Mouse (Mus musculus): ENCODE data around the gene Fam185a. TPM values are rescaled to one million over a fixed set of nuclear protein-coding genes. Genes with fewer than 3 reads are reported as not detected.

Gene Fam185a
- polyA plus RNA-seq, 1 experiment from 2014 or later = 10.2 TPM

GRCm38 (mm10) chr5:21492213-21492612 lies 67.5 kb downstream of the Fam185a start:
- peak; percentile 81 for ATAC-seq
- ChIA-PET CTCF (interaction anchor here (0.8 to 3.0 kb wide), 3 partner anchors 10 to 58 kb away, joined by 3 to 12 read pairs (median 3); no protein-coding TSS in a partner anchor), POLR2A (no interaction called here)
- TF ChIP-seq CTCF (IDR thresholded peaks at IDR 0.05) = peak; percentile 38
- in situ Hi-C loops (cut with MboI; ENCODE audit: low pct_unique_long_range_greater_than_20kb) = loop anchor here (25.0 kb wide), 1 partner anchor 1945 kb away; the partner anchor contains the start of gene Kmt2e
- DNase-seq (ENCODE audit: low read depth, low spot score) = peak; percentile 90
- H3K27me3 ChIP-seq = no peaks in the 10 kb centered on the region

- peak; percentile 85 for DNase-seq (ENCODE audit: low read depth, low spot score)
- no peak for TF ChIP-seq CTCF (IDR thresholded peaks at IDR 0.05)
- CTCF ChIA-PET = interaction anchor here (0.9 to 3.0 kb wide), 4 partner anchors 11 to 92 kb away, joined by 3 to 12 read pairs (median 4); no protein-coding TSS in a partner anchor
- in situ Hi-C loops (cut with MboI; ENCODE audit: low pct_unique_long_range_greater_than_20kb) = loop anchor here (25.0 kb wide), 1 partner anchor 1944 kb away; the partner anchor contains the start of gene Kmt2e
- POLR2A ChIA-PET = no interaction called here
- ATAC-seq = peak; percentile 70
- H3K27me3 ChIP-seq = no peaks in the 10 kb centered on the region
These were observed 68.7 kb downstream of the Fam185a start for GRCm38 (mm10) chr5:21493294-21493999.

- CTCF ChIA-PET = interaction anchor here (0.5 kb wide), 1 partner anchor 50 kb away, joined by 3 read pairs; no protein-coding TSS in a partner anchor
- ATAC-seq (no peak), DNase-seq (ENCODE audit: low read depth, low spot score) (no peak)
- in situ Hi-C loops (cut with MboI; ENCODE audit: low pct_unique_long_range_greater_than_20kb) = loop anchor here (5.0 to 25.0 kb wide), 2 partner anchors 93 to 1943 kb away; partner anchors contain the start of gene Kmt2e
- POLR2A ChIA-PET = no interaction called here
- TF ChIP-seq CTCF (IDR thresholded peaks at IDR 0.05) = no peak
- H3K27me3 ChIP-seq = no peaks in the 10 kb centered on the region
These were observed 70.0 kb downstream of the Fam185a start for GRCm38 (mm10) chr5:21494781-21495180.

- no peaks in the 10 kb centered on the region for H3K27me3 ChIP-seq
- in situ Hi-C loops (cut with MboI; ENCODE audit: low pct_unique_long_range_greater_than_20kb) = loop anchor here (5.0 to 25.0 kb wide), 2 partner anchors 91 to 1941 kb away; partner anchors contain the start of gene Kmt2e
- ChIA-PET CTCF (interaction anchor here (0.9 to 1.1 kb wide), 2 partner anchors 86 to 90 kb away, joined by 3 to 4 read pairs; no protein-coding TSS in a partner anchor), POLR2A (interaction anchor here (0.6 kb wide), 1 partner anchor 271 kb away, joined by 3 read pairs; no protein-coding TSS in a partner anchor)
- TF ChIP-seq CTCF (IDR thresholded peaks at IDR 0.05) = no peak
- DNase-seq (ENCODE audit: low read depth, low spot score) (no peak), ATAC-seq (no peak)
These were observed 71.6 kb downstream of the Fam185a start for GRCm38 (mm10) chr5:21496321-21496720.

GRCm38 (mm10) chr5:21496881-21497280 lies 72.1 kb downstream of the Fam185a start:
- H3K27me3 ChIP-seq = no peaks in the 10 kb centered on the region
- ChIA-PET POLR2A (interaction anchor here (0.6 kb wide), 1 partner anchor 272 kb away, joined by 3 read pairs; no protein-coding TSS in a partner anchor), CTCF (interaction anchor here (0.9 to 1.1 kb wide), 2 partner anchors 85 to 89 kb away, joined by 3 to 4 read pairs; no protein-coding TSS in a partner anchor)
- no peak for DNase-seq (ENCODE audit: low read depth, low spot score)
- ATAC-seq = no peak
- no peak for TF ChIP-seq CTCF (IDR thresholded peaks at IDR 0.05)
- in situ Hi-C loops (cut with MboI; ENCODE audit: low pct_unique_long_range_greater_than_20kb) = loop anchor here (5.0 to 25.0 kb wide), 2 partner anchors 90 to 1940 kb away; partner anchors contain the start of gene Kmt2e

- ChIA-PET CTCF (interaction anchor here (0.9 kb wide), 1 partner anchor 21 kb away, joined by 3 read pairs; no protein-coding TSS in a partner anchor), POLR2A (no interaction called here)
- in situ Hi-C loops (cut with MboI; ENCODE audit: low pct_unique_long_range_greater_than_20kb) = loop anchor here (5.0 to 25.0 kb wide), 2 partner anchors 89 to 1939 kb away; partner anchors contain the start of gene Kmt2e
- TF ChIP-seq CTCF (IDR thresholded peaks at IDR 0.05) = no peak
- no peak for ATAC-seq
- no peaks in the 10 kb centered on the region for H3K27me3 ChIP-seq
- no peak for DNase-seq (ENCODE audit: low read depth, low spot score)
These were observed 73.7 kb downstream of the Fam185a start for GRCm38 (mm10) chr5:21498490-21498889.

GRCm38 (mm10) chr5:21498925-21499324 lies 74.2 kb downstream of the Fam185a start:
- CTCF ChIA-PET = interaction anchor here (0.9 kb wide), 1 partner anchor 21 kb away, joined by 3 read pairs; no protein-coding TSS in a partner anchor
- DNase-seq (ENCODE audit: low read depth, low spot score) = no peak
- in situ Hi-C loops (cut with MboI; ENCODE audit: low pct_unique_long_range_greater_than_20kb) = loop anchor here (5.0 to 25.0 kb wide), 2 partner anchors 88 to 1938 kb away; partner anchors contain the start of gene Kmt2e
- no peaks in the 10 kb centered on the region for H3K27me3 ChIP-seq
- TF ChIP-seq CTCF (IDR thresholded peaks at IDR 0.05) = no peak
- POLR2A ChIA-PET = no interaction called here
- ATAC-seq = peak; percentile 65

GRCm38 (mm10) chr5:21500133-21500532 lies 75.4 kb downstream of the Fam185a start:
- H3K27me3 ChIP-seq = no peaks in the 10 kb centered on the region
- TF ChIP-seq CTCF (IDR thresholded peaks at IDR 0.05) = no peak
- POLR2A ChIA-PET = no interaction called here
- ATAC-seq (peak; percentile 90), DNase-seq (ENCODE audit: low read depth, low spot score) (peak; percentile 83)
- in situ Hi-C loops (cut with MboI; ENCODE audit: low pct_unique_long_range_greater_than_20kb) = no loop called here
- CTCF ChIA-PET = interaction anchor here (0.9 to 2.3 kb wide), 4 partner anchors 9 to 53 kb away, joined by 3 to 11 read pairs (median 4); no protein-coding TSS in a partner anchor

- ChIA-PET CTCF (interaction anchor here (1.1 to 2.3 kb wide), 6 partner anchors 9 to 22 kb away, joined by 3 to 11 read pairs (median 4); no protein-coding TSS in a partner anchor), POLR2A (no interaction called here)
- in situ Hi-C loops (cut with MboI; ENCODE audit: low pct_unique_long_range_greater_than_20kb) = no loop called here
- no peak for TF ChIP-seq CTCF (IDR thresholded peaks at IDR 0.05)
- H3K27me3 ChIP-seq = no peaks in the 10 kb centered on the region
- DNase-seq (ENCODE audit: low read depth, low spot score) = no peak
- no peak for ATAC-seq
These were observed 76.2 kb downstream of the Fam185a start for GRCm38 (mm10) chr5:21500941-21501340.

GRCm38 (mm10) chr5:21502936-21503610 lies 78.3 kb downstream of the Fam185a start:
- no peaks in the 10 kb centered on the region for H3K27me3 ChIP-seq
- ATAC-seq = no peak
- CTCF ChIA-PET = no interaction called here
- POLR2A ChIA-PET = no interaction called here
- TF ChIP-seq CTCF (IDR thresholded peaks at IDR 0.05) = no peak
- no peak for DNase-seq (ENCODE audit: low read depth, low spot score)
- in situ Hi-C loops (cut with MboI; ENCODE audit: low pct_unique_long_range_greater_than_20kb) = no loop called here

Measured in Patski (cell line).